Mouse (Mus musculus) thymus, adult 2 months (tissue): ENCODE data around the gene Zfp324.

ENCODE experiments used
- CTCF ChIP-seq: fragments of 200-500 bp; IDR thresholded peaks from 2 replicates; pipeline ENCODE4 v1.5.1; 2012; ENCODE audit warnings: mild to moderate bottlenecking, control low read depth, low read length, moderate library complexity, borderline replicate concordance; ENCODE audit not compliant: control insufficient read depth, poor library complexity, insufficient read depth; ENCODE audit errors: extremely low read depth
- POLR2A ChIP-seq: fragments of 200-500 bp; IDR thresholded peaks from 2 replicates; pipeline ENCODE4 v1.6.1; 2012; ENCODE audit warnings: mild to moderate bottlenecking, low read length, control low read depth, moderate library complexity; ENCODE audit not compliant: control insufficient read depth, poor library complexity, insufficient read depth; ENCODE audit errors: extremely low read depth

GRCm38 (mm10) chr7:12966104-12966845 is 637 bp downstream of the Zfp324 start:
- TF ChIP-seq CTCF: no peak
- TF ChIP-seq POLR2A: no peak
